Mouse (Mus musculus): ENCODE results near the gene Nt5c1b. TPM values are rescaled to one million over a fixed set of nuclear protein-coding genes. Genes with fewer than 3 reads are reported as not detected.

The Nt5c1b gene
- total RNA-seq, 2 experiments from 2014 or later, result not detected

Other genes with a start within 250 kb of the Nt5c1b start
- gene Rdh14, start 20.8 kb downstream of the Nt5c1b start, total RNA-seq (2021), result 10 to 100 TPM; 41.9 to 48.3 TPM

Data from heart, postnatal 10 days (tissue).